Mouse (Mus musculus) bone marrow macrophage, adult 2 months (primary cell): ENCODE results near the gene Fmnl3.

ENCODE experiments used
- CTCF ChIP-seq: IDR thresholded peaks from 2 replicates; pipeline ENCODE4 v1.5.1; 2012; ENCODE audit warnings: low read depth, mild to moderate bottlenecking, low read length, moderate library complexity
- POLR2A ChIP-seq: IDR thresholded peaks from 2 replicates; pipeline ENCODE4 v1.6.1; 2012; ENCODE audit warnings: mild to moderate bottlenecking, low read depth, low read length, borderline replicate concordance

GRCm38 (mm10) chr15:99318861-99319410, 51.3 kb downstream of the Fmnl3 start:
- TF ChIP-seq CTCF, result no peak
- no peak for TF ChIP-seq POLR2A
